Mouse (Mus musculus): ENCODE data around the gene Cd83. TPM values are rescaled to one million over a fixed set of nuclear protein-coding genes. Genes with fewer than 3 reads are reported as not detected.

Gene Cd83
- polyA plus RNA-seq, 1 experiment from 2014 or later: 17.7 TPM

- WGBS: 71% methylated on average over 3 of the region's 3 CpGs
- no peaks in the 10 kb centered on the region for H3K36me3 ChIP-seq (ENCODE audit: control insufficient read depth, insufficient read depth)
- no peak for ATAC-seq (replicated peaks; ENCODE audit: extremely low read depth, insufficient read depth, low FRiP score)
Measured at GRCm38 (mm10) chr13:43754455-43755128, 30.0 kb upstream of the Cd83 start.

DNA sequence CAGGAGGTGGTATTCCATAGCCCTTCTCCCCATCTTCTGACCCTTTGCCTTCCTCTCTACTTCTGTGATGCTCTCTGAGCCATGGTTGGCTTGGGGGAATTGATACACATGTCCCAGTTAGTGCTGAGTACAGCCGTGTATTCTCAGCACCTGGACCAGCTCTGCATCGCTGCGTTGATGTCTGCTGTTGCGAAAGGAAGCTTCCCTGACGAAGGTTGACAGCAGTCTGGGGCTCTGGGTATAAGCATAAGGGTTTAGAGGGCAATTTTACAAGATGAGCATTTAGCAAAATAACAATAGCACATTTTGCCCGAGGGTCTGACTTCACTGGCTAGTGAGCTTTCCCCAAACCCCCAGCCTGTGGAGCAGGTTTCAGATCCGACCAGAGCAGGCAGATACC lies 29.0 kb upstream of the Cd83 start:
- no peak overlapping the region for H3K27ac ChIP-seq (ENCODE audit: low read length)
- 73% methylated on average over 7 of the region's 7 CpGs for WGBS
- H3K4me3 ChIP-seq (ENCODE audit: low read length): no peak overlapping the region
- no peaks in the 10 kb centered on the region for H3K36me3 ChIP-seq (ENCODE audit: control insufficient read depth, insufficient read depth)
- H3K27me3 ChIP-seq (ENCODE audit: control insufficient read depth, insufficient read depth, low read length): no peaks in the 10 kb centered on the region; the same call in 1 of the 2 replicates
- ATAC-seq (replicated peaks; ENCODE audit: extremely low read depth, insufficient read depth, low FRiP score): no peak
- H3K9me3 ChIP-seq (replicated peaks; ENCODE audit: control insufficient read depth, low read length): peaks cover 4% of the 10 kb centered on the region; the same call in 1 of the 2 replicates
- no peak overlapping the region for H3K9ac ChIP-seq (ENCODE audit: low read length)
- peaks cover 4% of the 10 kb centered on the region for H3K4me1 ChIP-seq (ENCODE audit: control insufficient read depth, insufficient read depth, low read length)
- H3K4me2 ChIP-seq (ENCODE audit: low read depth, low read length): no peak overlapping the region

More at GRCm38 (mm10) chr13:43754455-43755128, 30.0 kb upstream of the Cd83 start:
- H3K4me1 ChIP-seq (ENCODE audit: control insufficient read depth, insufficient read depth, low read length): peaks cover 5% of the 10 kb centered on the region
- H3K4me2 ChIP-seq (ENCODE audit: low read depth, low read length): no peak overlapping the region
- no peak overlapping the region for H3K27ac ChIP-seq (ENCODE audit: low read length)
- no peaks in the 10 kb centered on the region; the same call in 1 of the 2 replicates for H3K27me3 ChIP-seq (ENCODE audit: control insufficient read depth, insufficient read depth, low read length)
- no peak overlapping the region for H3K4me3 ChIP-seq (ENCODE audit: low read length)
- H3K9ac ChIP-seq (ENCODE audit: low read length): no peak overlapping the region
- H3K9me3 ChIP-seq (replicated peaks; ENCODE audit: control insufficient read depth, low read length): peaks cover 4% of the 10 kb centered on the region; the same call in 1 of the 2 replicates

DNA sequence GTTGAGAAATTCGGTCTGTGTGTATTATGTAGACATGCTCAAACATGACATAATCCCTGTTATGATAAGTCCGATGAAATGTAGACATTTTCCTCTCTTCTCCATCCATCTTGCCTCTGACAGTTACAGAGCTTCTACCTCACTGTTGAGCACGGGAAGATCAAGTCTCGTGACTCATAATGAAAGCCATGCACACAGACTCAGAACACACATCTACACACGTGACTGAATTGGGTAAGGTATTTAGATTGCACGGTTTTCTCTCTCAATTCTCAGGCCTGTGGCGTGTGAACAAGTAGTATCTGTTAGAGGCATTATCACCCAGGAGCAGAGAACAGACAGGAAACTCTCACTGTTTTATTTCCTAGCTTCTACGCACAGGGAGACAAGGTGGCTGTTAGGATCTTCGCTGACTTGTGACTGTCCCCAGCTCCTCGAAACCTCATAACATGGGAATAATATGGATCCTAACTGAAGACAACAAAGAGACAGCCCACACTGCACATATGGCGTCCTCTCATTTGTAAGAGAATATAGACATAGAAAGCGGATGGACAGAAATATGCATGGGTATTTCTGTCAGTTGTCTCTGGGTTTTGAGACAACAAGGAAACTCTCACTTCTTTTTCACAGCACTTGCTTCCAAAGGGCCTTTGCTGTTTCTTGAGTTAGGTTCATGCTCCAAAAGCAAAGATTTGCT lies 23.3 kb upstream of the Cd83 start:
- Histone ChIP-seq H3K9ac (ENCODE audit: low read length) (no peak overlapping the region), H3K27me3 (ENCODE audit: control insufficient read depth, insufficient read depth, low read length) (no peaks in the 10 kb centered on the region; the same call in 1 of the 2 replicates)
- WGBS: 78% methylated on average over 12 of the region's 12 CpGs

GRCm38 (mm10) chr13:43762901-43763300 lies 21.7 kb upstream of the Cd83 start:
- Histone ChIP-seq H3K9me3 (replicated peaks; ENCODE audit: control insufficient read depth, low read length) (peaks cover 4% of the 10 kb centered on the region; the same call in 1 of the 2 replicates), H3K4me1 (ENCODE audit: control insufficient read depth, insufficient read depth, low read length) (peaks cover 4% of the 10 kb centered on the region; the same call in 1 of the 2 replicates)
- WGBS: 90% methylated on average over 9 of the region's 9 CpGs

More for the DNA sequence above, 23.3 kb upstream of the Cd83 start:
- Histone ChIP-seq H3K9me3 (replicated peaks; ENCODE audit: control insufficient read depth, low read length) (peaks cover 4% of the 10 kb centered on the region; the same call in 1 of the 2 replicates), H3K4me2 (ENCODE audit: low read depth, low read length) (no peak overlapping the region), H3K4me3 (ENCODE audit: low read length) (no peak overlapping the region), H3K27ac (ENCODE audit: low read length) (no peak overlapping the region), H3K4me1 (ENCODE audit: control insufficient read depth, insufficient read depth, low read length) (0 out of 2 replicates have a peak, but pooled peaks cover 4% of the 10 kb centered on the region), H3K36me3 (ENCODE audit: control insufficient read depth, insufficient read depth) (no peaks in the 10 kb centered on the region)
- ATAC-seq (replicated peaks; ENCODE audit: extremely low read depth, insufficient read depth, low FRiP score): no peak

GRCm38 (mm10) chr13:43763301-43763994 lies 21.1 kb upstream of the Cd83 start:
- Histone ChIP-seq H3K4me3 (ENCODE audit: low read length) (no peak overlapping the region), H3K4me2 (ENCODE audit: low read depth, low read length) (no peak overlapping the region), H3K36me3 (ENCODE audit: control insufficient read depth, insufficient read depth) (no peaks in the 10 kb centered on the region), H3K27me3 (ENCODE audit: control insufficient read depth, insufficient read depth, low read length) (no peaks in the 10 kb centered on the region), H3K9me3 (replicated peaks; ENCODE audit: control insufficient read depth, low read length) (peaks cover 4% of the 10 kb centered on the region; the same call in 1 of the 2 replicates), H3K4me1 (ENCODE audit: control insufficient read depth, insufficient read depth, low read length) (peaks cover 4% of the 10 kb centered on the region; the same call in 1 of the 2 replicates), H3K9ac (ENCODE audit: low read length) (no peak overlapping the region), H3K27ac (ENCODE audit: low read length) (no peak overlapping the region)
- ATAC-seq (replicated peaks; ENCODE audit: extremely low read depth, insufficient read depth, low FRiP score): no peak
- 85% methylated on average over 12 of the region's 12 CpGs for WGBS

More at GRCm38 (mm10) chr13:43762901-43763300, 21.7 kb upstream of the Cd83 start:
- Histone ChIP-seq H3K27ac (ENCODE audit: low read length) (no peak overlapping the region), H3K36me3 (ENCODE audit: control insufficient read depth, insufficient read depth) (no peaks in the 10 kb centered on the region), H3K9ac (ENCODE audit: low read length) (no peak overlapping the region), H3K27me3 (ENCODE audit: control insufficient read depth, insufficient read depth, low read length) (no peaks in the 10 kb centered on the region), H3K4me2 (ENCODE audit: low read depth, low read length) (no peak overlapping the region), H3K4me3 (ENCODE audit: low read length) (no peak overlapping the region)
- ATAC-seq (replicated peaks; ENCODE audit: extremely low read depth, insufficient read depth, low FRiP score): no peak

DNA sequence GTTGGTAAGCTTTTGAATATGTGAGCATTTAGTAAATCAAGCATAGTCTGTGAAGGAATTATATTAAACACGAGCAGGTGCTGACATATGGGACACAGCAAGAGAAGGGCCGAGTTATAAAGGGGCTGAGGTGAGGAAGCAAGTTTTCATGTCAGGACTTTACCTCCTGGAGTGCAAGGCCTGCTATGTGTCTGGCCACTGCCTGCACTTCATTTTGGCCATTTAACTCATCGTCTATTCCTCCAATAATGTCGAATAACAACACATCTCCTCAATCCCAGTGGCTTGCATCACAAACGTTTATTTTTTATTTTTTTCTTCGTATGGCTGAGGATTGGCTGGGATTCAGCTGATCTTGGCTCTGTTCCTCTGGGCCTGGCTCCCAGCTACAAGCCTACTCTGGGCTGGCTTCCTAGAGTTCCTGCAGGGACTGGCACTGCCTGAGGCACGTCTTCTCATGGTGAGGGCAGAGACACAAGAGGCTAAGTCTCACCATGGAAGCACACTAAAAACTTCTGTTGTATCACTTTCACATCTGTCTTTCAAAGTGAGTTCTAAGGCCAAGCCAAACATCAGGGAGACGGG lies 20.5 kb upstream of the Cd83 start:
- ATAC-seq (replicated peaks; ENCODE audit: extremely low read depth, insufficient read depth, low FRiP score): peak; percentile 64; the same call in 1 of the 2 replicates
- Histone ChIP-seq H3K9ac (ENCODE audit: low read length) (no peak overlapping the region), H3K27me3 (ENCODE audit: control insufficient read depth, insufficient read depth, low read length) (no peaks in the 10 kb centered on the region), H3K36me3 (ENCODE audit: control insufficient read depth, insufficient read depth) (no peaks in the 10 kb centered on the region), H3K4me3 (ENCODE audit: low read length) (no peak overlapping the region), H3K4me2 (ENCODE audit: low read depth, low read length) (no peak overlapping the region), H3K27ac (ENCODE audit: low read length) (no peak overlapping the region), H3K9me3 (replicated peaks; ENCODE audit: control insufficient read depth, low read length) (peaks cover 1% of the 10 kb centered on the region; the same call in 1 of the 2 replicates), H3K4me1 (ENCODE audit: control insufficient read depth, insufficient read depth, low read length) (peaks cover 4% of the 10 kb centered on the region; the same call in 1 of the 2 replicates)
- WGBS: 43% methylated on average over 8 of the region's 8 CpGs

DNA sequence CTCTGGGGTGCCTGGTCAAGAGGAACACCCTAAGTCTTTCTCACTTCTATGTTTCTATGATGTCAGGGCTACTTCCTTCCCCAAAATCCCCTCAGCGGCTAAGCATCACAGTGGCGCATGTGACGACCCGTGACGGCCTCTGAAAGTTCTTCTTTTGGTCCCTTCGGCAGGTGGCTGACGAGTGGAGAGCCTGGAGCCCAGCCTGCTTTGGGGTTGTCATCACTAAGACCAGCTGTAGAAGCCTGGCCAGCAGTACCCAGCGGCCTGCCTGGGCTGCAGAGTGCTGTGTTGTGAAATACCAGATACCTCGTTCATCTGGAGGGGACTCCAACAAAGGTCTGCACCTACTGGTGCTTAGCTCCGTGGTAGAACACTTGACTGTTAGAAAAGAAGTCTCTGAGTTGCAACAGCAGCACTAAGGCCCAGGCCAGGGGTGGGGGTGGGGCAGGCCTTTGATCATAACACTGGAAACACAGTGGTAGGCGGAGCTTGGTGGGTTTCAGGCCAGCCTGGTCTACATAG lies 19.2 kb upstream of the Cd83 start:
- Histone ChIP-seq H3K9ac (ENCODE audit: low read length) (no peak overlapping the region), H3K27ac (ENCODE audit: low read length) (no peak overlapping the region), H3K4me2 (ENCODE audit: low read depth, low read length) (no peak overlapping the region), H3K4me1 (ENCODE audit: control insufficient read depth, insufficient read depth, low read length) (peaks cover 4% of the 10 kb centered on the region; the same call in 1 of the 2 replicates), H3K36me3 (ENCODE audit: control insufficient read depth, insufficient read depth) (no peaks in the 10 kb centered on the region), H3K27me3 (ENCODE audit: control insufficient read depth, insufficient read depth, low read length) (no peaks in the 10 kb centered on the region), H3K4me3 (ENCODE audit: low read length) (no peak overlapping the region), H3K9me3 (replicated peaks; ENCODE audit: control insufficient read depth, low read length) (no peaks in the 10 kb centered on the region)
- WGBS: 52% methylated on average over 11 of the region's 11 CpGs
- no peak for ATAC-seq (replicated peaks; ENCODE audit: extremely low read depth, insufficient read depth, low FRiP score)

DNA sequence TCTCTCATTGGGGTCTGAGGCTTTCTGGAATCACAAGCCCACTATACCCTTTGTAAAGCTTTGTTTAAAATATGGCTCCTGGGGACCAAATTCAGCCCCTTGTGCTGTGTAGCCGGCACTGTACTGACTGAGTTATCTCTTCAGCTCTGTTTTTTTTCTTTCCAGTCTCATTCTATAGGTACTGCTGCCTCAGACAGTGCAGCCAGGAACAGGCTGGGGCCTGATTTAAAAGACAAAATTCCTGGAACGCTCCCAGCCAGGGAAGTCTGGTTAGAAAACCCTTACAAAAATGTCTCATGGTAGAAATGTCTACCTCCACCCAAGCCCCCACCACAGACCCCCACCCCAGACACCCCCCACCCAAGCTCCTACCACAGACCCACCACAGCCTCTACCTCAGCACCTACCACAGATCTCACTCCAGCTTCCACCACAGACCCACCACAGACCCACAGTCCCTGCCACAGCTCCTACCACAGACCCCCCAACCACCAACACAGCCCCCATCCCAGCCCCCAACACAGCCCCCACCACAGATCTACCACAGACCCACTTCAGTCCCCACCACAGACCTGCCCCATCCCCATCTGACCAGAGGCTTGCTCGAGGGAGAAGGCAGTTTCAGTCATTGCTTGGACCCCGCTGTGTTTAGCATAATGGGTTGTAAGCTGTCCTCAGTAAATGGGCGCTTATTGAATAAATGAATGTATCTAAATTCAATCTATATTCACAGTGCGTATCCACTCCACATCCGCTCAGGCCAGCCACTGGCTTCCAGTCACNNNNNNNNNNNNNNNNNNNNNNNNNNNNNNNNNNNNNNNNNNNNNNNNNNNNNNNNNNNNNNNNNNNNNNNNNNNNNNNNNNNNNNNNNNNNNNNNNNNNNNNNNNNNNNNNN lies 17.5 kb upstream of the Cd83 start:
- Histone ChIP-seq H3K27ac (ENCODE audit: low read length) (no peak overlapping the region), H3K9me3 (replicated peaks; ENCODE audit: control insufficient read depth, low read length) (no peaks in the 10 kb centered on the region), H3K4me3 (ENCODE audit: low read length) (no peak overlapping the region), H3K4me2 (ENCODE audit: low read depth, low read length) (no peak overlapping the region), H3K4me1 (ENCODE audit: control insufficient read depth, insufficient read depth, low read length) (peaks cover 4% of the 10 kb centered on the region; the same call in 1 of the 2 replicates), H3K9ac (ENCODE audit: low read length) (no peak overlapping the region), H3K36me3 (ENCODE audit: control insufficient read depth, insufficient read depth) (no peaks in the 10 kb centered on the region), H3K27me3 (ENCODE audit: control insufficient read depth, insufficient read depth, low read length) (no peaks in the 10 kb centered on the region)
- ATAC-seq (replicated peaks; ENCODE audit: extremely low read depth, insufficient read depth, low FRiP score): no peak
- 80% methylated on average over 7 of the region's 7 CpGs for WGBS
